Mouse (Mus musculus) kidney, adult 2 months (tissue): ENCODE measurements around the gene Ablim1.

Experiments
- CTCF ChIP-seq: fragments of 200-500 bp; conservative IDR thresholded peaks from 2 replicates; pipeline ENCODE4 v1.5.1; 2011; ENCODE audit warnings: low read depth, mild to moderate bottlenecking, control low read depth, low read length, moderate library complexity, mixed read lengths; ENCODE audit not compliant: insufficient read depth, insufficient read length
- POLR2A ChIP-seq: fragments of 200-500 bp; IDR thresholded peaks from one replicate; pipeline ENCODE4 v1.6.1; 2011; ENCODE audit warnings: low read depth, low read length, control low read depth

GRCm38 (mm10) chr19:57088804-57089369 lies 225.8 kb downstream of the Ablim1 start:
- TF ChIP-seq CTCF (no peak), POLR2A (no peak)
